Mouse (Mus musculus): ENCODE results near the gene Esrrg. TPM values are rescaled to one million over a fixed set of nuclear protein-coding genes. Genes with fewer than 3 reads are reported as not detected.

The Esrrg gene
- polyA plus RNA-seq, 1 experiment: not detected

DNA sequence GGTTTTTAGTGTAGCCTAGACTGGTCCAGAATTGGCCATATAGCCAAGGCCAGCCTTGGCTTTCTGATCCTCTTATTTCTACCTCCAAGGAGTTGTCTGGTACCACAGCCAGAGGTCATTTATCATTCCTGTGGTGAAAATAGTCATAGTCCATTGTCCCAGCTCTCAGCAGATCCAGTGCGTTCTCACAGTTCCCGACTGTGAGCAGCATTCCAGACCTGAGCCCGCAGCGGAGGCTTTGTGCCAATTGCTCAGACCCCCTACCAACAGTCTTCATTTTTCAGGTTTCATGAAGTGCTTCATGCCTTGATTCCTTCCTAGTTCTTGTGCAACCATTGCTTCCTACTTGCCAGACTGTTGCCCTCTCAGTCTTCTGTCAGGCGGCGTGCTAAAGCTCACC is 278.7 kb downstream of the Esrrg start:
- Histone ChIP-seq H3K79me3 (ENCODE audit: low read depth) (no peaks in the 10 kb centered on the region), H3ac (ENCODE audit: control insufficient read depth, insufficient read length, low read depth) (no peak overlapping the region), H3K4me3 (ENCODE audit: insufficient read depth, poor library complexity, severe bottlenecking) (no peak overlapping the region), H3K79me2 (ENCODE audit: control insufficient read depth, insufficient read depth) (no peaks in the 10 kb centered on the region), H3K36me3 (ENCODE audit: control insufficient read depth, insufficient read depth) (no peaks in the 10 kb centered on the region), H3K27me3 (ENCODE audit: control insufficient read depth, insufficient read depth, insufficient read length) (no peaks in the 10 kb centered on the region)
- TF ChIP-seq USF1 (IDR thresholded peaks at IDR 0.05; ENCODE audit: low read depth): no peak
- no peak for TF ChIP-seq MYOD1 (IDR thresholded peaks at IDR 0.05; ENCODE audit: control insufficient read depth, insufficient read length, low read depth)

DNA sequence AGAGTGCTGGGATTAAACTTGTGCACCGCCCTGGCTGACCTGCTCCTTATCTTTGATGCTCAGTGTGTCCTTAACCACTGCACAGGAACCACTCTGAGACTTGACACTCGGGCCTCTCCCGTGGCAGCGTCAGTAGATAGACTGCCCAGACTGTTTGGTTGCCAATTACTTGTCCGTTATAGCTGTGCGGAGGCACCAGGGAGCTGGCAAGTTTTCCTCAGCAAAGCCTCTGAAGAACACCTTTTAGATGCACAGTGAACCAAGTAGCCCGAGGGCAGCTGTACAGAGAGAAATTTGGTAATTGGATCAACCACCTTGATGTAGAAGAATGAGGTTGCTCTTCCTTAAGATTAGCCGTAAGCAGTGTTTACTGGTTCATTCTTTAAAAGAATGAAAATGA is 279.6 kb downstream of the Esrrg start:
- TF ChIP-seq CTCF (IDR thresholded peaks at IDR 0.05; ENCODE audit: control insufficient read depth, insufficient read depth, insufficient read length) (no peak), FOSL1 (IDR thresholded peaks at IDR 0.05; ENCODE audit: insufficient read depth, low read length, poor library complexity, severe bottlenecking) (no peak), MAX (IDR thresholded peaks at IDR 0.05) (no peak), CEBPB (IDR thresholded peaks at IDR 0.05; ENCODE audit: low read depth) (no peak), MYOD1 (IDR thresholded peaks at IDR 0.05; ENCODE audit: control insufficient read depth, insufficient read length, low read depth) (no peak), USF1 (IDR thresholded peaks at IDR 0.05; ENCODE audit: low read depth) (no peak)
- no peak overlapping the region for H3K4me3 ChIP-seq (ENCODE audit: insufficient read depth, poor library complexity, severe bottlenecking)
- no peaks in the 10 kb centered on the region for H3K27me3 ChIP-seq (ENCODE audit: control insufficient read depth, insufficient read depth, insufficient read length)
- H3ac ChIP-seq (ENCODE audit: control insufficient read depth, insufficient read length, low read depth): no peak overlapping the region
- H3K79me2 ChIP-seq (ENCODE audit: control insufficient read depth, insufficient read depth): no peaks in the 10 kb centered on the region
- no peaks in the 10 kb centered on the region for H3K36me3 ChIP-seq (ENCODE audit: control insufficient read depth, insufficient read depth)
- no peaks in the 10 kb centered on the region for H3K79me3 ChIP-seq (ENCODE audit: low read depth)

DNA sequence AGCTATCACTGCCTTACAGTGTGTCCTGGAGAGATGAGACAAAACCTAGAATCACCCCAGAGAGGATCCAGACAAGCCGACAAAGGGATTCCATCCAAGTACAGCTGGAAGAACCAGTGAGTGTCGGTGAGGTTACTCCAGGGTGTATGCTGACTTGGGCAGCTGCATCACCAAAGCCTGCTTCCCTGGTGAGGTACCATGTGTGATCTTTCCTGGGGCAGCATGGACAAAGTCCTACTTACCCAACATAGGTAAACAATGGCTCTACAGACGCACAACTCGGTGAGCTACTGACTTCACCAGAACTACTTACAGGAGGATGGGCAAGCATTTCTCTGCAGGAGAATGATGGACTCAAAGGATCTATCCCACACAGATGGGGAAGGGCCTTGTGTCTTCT is 280.5 kb downstream of the Esrrg start:
- Histone ChIP-seq H3K4me3 (ENCODE audit: insufficient read depth, poor library complexity, severe bottlenecking) (no peak overlapping the region), H3K27me3 (ENCODE audit: control insufficient read depth, insufficient read depth, insufficient read length) (no peaks in the 10 kb centered on the region), H3ac (ENCODE audit: control insufficient read depth, insufficient read length, low read depth) (no peak overlapping the region), H3K79me3 (ENCODE audit: low read depth) (no peaks in the 10 kb centered on the region), H3K79me2 (ENCODE audit: control insufficient read depth, insufficient read depth) (no peaks in the 10 kb centered on the region), H3K36me3 (ENCODE audit: control insufficient read depth, insufficient read depth) (no peaks in the 10 kb centered on the region)
- no peak for TF ChIP-seq USF1 (IDR thresholded peaks at IDR 0.05; ENCODE audit: low read depth)
- TF ChIP-seq CEBPB (IDR thresholded peaks at IDR 0.05; ENCODE audit: low read depth): no peak
- TF ChIP-seq MAX (IDR thresholded peaks at IDR 0.05): no peak

DNA sequence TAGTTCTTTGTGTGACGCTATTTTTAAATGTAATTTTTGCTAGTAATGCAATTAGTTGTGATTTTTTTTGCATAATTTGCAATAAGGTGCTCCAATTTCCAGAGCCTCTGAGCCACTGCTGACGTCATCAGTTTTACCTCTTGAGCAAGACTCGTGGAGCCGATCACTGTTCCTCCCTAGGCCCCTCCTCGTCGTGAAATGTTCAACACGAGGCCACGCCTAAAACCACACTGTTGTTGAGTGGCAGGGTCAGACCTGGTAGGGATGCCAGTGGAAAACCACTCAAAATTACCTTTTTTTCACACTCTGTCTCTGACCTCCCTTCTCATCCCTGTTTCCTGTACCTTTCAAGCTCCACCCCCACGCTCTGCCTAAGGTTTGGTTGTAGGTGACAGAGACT is 282.7 kb downstream of the Esrrg start:
- Histone ChIP-seq H3K79me3 (ENCODE audit: low read depth) (no peaks in the 10 kb centered on the region), H3K79me2 (ENCODE audit: control insufficient read depth, insufficient read depth) (no peaks in the 10 kb centered on the region), H3K27me3 (ENCODE audit: control insufficient read depth, insufficient read depth, insufficient read length) (no peaks in the 10 kb centered on the region), H3ac (ENCODE audit: control insufficient read depth, insufficient read length, low read depth) (no peak overlapping the region), H3K4me3 (ENCODE audit: insufficient read depth, poor library complexity, severe bottlenecking) (no peak overlapping the region), H3K36me3 (ENCODE audit: control insufficient read depth, insufficient read depth) (no peaks in the 10 kb centered on the region)
- TF ChIP-seq FOSL1 (IDR thresholded peaks at IDR 0.05; ENCODE audit: insufficient read depth, low read length, poor library complexity, severe bottlenecking): no peak
- TF ChIP-seq CEBPB (IDR thresholded peaks at IDR 0.05; ENCODE audit: low read depth): no peak
- no peak for TF ChIP-seq USF1 (IDR thresholded peaks at IDR 0.05; ENCODE audit: low read depth)
- TF ChIP-seq MYOG (IDR thresholded peaks at IDR 0.05; ENCODE audit: control insufficient read depth, extremely low read depth, insufficient read length): no peak

DNA sequence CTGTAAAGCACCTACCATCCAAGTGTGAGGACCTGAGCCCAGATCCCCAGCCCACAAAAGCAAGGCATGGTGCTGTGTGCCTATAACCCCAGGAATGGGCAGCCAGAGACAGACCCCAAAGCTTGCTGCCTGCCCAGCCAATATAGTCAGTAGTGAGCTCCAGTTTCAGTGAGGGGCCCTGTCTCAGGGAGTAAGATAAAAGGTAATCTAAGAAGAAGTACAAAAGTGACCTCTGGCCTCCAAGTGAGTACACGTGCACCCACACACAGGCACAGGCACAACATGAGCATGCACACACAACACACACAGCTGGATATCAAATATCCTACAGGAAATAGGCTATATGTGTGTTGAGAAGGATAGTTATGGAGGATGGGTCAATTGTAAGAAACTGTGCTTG is 286.9 kb downstream of the Esrrg start:
- Histone ChIP-seq H3ac (ENCODE audit: control insufficient read depth, insufficient read length, low read depth) (no peak overlapping the region), H3K4me3 (ENCODE audit: insufficient read depth, poor library complexity, severe bottlenecking) (no peak overlapping the region), H3K79me3 (ENCODE audit: low read depth) (no peaks in the 10 kb centered on the region), H3K79me2 (ENCODE audit: control insufficient read depth, insufficient read depth) (no peaks in the 10 kb centered on the region), H3K27me3 (ENCODE audit: control insufficient read depth, insufficient read depth, insufficient read length) (no peaks in the 10 kb centered on the region), H3K36me3 (ENCODE audit: control insufficient read depth, insufficient read depth) (no peaks in the 10 kb centered on the region)
- no peak for TF ChIP-seq MYOD1 (IDR thresholded peaks at IDR 0.05; ENCODE audit: control insufficient read depth, insufficient read length, low read depth)

DNA sequence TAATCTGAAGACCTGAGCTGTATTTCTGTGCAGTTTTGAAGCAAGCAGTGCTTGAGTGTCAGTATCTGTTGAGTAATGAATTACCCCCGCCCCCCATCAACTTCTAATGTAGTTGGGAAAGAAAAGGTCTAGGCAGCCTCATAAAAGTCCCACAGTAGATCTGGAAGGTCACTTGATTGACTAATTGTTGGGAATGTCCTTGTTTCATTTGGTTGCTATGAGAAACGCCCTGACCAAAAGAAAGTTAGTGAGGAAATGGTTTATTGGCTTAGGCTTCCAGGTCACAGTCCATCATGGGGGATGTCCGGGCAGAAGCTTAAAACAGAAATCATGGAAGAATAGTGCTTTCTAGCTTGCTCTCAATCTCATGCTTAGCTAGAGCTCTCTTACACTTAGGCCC is 287.7 kb downstream of the Esrrg start:
- TF ChIP-seq MAX (IDR thresholded peaks at IDR 0.05) (no peak), CEBPB (IDR thresholded peaks at IDR 0.05; ENCODE audit: low read depth) (no peak), MYOG (IDR thresholded peaks at IDR 0.05; ENCODE audit: control insufficient read depth, extremely low read depth, insufficient read length) (no peak), MYOD1 (IDR thresholded peaks at IDR 0.05; ENCODE audit: control insufficient read depth, insufficient read length, low read depth) (no peak), CTCF (IDR thresholded peaks at IDR 0.05; ENCODE audit: control insufficient read depth, insufficient read depth, insufficient read length) (no peak), FOSL1 (IDR thresholded peaks at IDR 0.05; ENCODE audit: insufficient read depth, low read length, poor library complexity, severe bottlenecking) (no peak), USF1 (IDR thresholded peaks at IDR 0.05; ENCODE audit: low read depth) (no peak)

DNA sequence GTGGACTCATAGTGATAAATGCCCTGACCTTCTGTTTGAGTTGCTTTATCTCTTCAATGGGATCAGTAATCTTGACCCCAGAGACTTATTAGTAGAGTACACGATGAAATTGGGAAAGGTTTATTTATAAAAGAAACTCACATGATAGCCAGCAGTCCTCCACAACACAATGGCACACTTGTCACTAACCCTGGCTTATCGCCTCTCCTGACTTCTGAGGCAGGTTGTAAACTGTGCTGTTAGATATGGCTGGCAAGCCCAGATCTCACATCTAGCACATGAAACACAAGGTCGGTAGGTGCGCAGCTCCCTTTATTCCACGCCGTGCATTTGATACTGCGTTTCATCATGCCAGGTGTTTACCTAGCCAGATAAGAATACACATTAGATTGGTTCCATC is 288.3 kb downstream of the Esrrg start:
- Histone ChIP-seq H3ac (ENCODE audit: control insufficient read depth, insufficient read length, low read depth) (no peak overlapping the region), H3K79me3 (ENCODE audit: low read depth) (no peaks in the 10 kb centered on the region), H3K36me3 (ENCODE audit: control insufficient read depth, insufficient read depth) (no peaks in the 10 kb centered on the region), H3K79me2 (ENCODE audit: control insufficient read depth, insufficient read depth) (no peaks in the 10 kb centered on the region), H3K4me3 (ENCODE audit: insufficient read depth, poor library complexity, severe bottlenecking) (no peak overlapping the region), H3K27me3 (ENCODE audit: control insufficient read depth, insufficient read depth, insufficient read length) (no peaks in the 10 kb centered on the region)
- TF ChIP-seq MYOG (IDR thresholded peaks at IDR 0.05; ENCODE audit: control insufficient read depth, extremely low read depth, insufficient read length) (no peak), CTCF (IDR thresholded peaks at IDR 0.05; ENCODE audit: control insufficient read depth, insufficient read depth, insufficient read length) (no peak), FOSL1 (IDR thresholded peaks at IDR 0.05; ENCODE audit: insufficient read depth, low read length, poor library complexity, severe bottlenecking) (no peak), USF1 (IDR thresholded peaks at IDR 0.05; ENCODE audit: low read depth) (no peak), MYOD1 (IDR thresholded peaks at IDR 0.05; ENCODE audit: control insufficient read depth, insufficient read length, low read depth) (no peak), MAX (IDR thresholded peaks at IDR 0.05) (no peak), CEBPB (IDR thresholded peaks at IDR 0.05; ENCODE audit: low read depth) (no peak)

More for the DNA sequence above, 287.7 kb downstream of the Esrrg start:
- no peaks in the 10 kb centered on the region for H3K27me3 ChIP-seq (ENCODE audit: control insufficient read depth, insufficient read depth, insufficient read length)
- H3K79me3 ChIP-seq (ENCODE audit: low read depth): no peaks in the 10 kb centered on the region
- no peaks in the 10 kb centered on the region for H3K36me3 ChIP-seq (ENCODE audit: control insufficient read depth, insufficient read depth)
- no peak overlapping the region for H3ac ChIP-seq (ENCODE audit: control insufficient read depth, insufficient read length, low read depth)
- H3K4me3 ChIP-seq (ENCODE audit: insufficient read depth, poor library complexity, severe bottlenecking): no peak overlapping the region
- H3K79me2 ChIP-seq (ENCODE audit: control insufficient read depth, insufficient read depth): no peaks in the 10 kb centered on the region

Data from C2C12 (cell line).